Comparison of ENCODE assay signal across 8 mouse cellular contexts in genomic region chr5:138820717-138821332, GRCm38 (mm10). TPM values are rescaled to one million over a fixed set of nuclear protein-coding genes. Genes with fewer than 3 reads are reported as not detected.
DNase-seq lines count a peak whose midpoint lies in the region; ATAC-seq and TF ChIP-seq lines count a peak whose summit lies in the region.

No protein-coding gene starts in this region.

- no peaks in the 10 kb centered on the region for H3K9me3 ChIP-seq in heart, embryonic 11.5 days (replicated peaks; ENCODE audit: control insufficient read depth, low read length)
- no peaks in the 10 kb centered on the region for H3K9me3 ChIP-seq in hindbrain, embryonic 15.5 days
- H3K9me3 ChIP-seq in midbrain, embryonic 14.5 days (ENCODE audit: control insufficient read depth, low read length): no peaks in the 10 kb centered on the region

- 4% methylated on average over 39 of the region's 39 CpGs for WGBS in heart, embryonic 11.5 days (ENCODE audit: insufficient replicate concordance)
- 5% methylated on average over 39 of the region's 39 CpGs for WGBS in hindbrain, embryonic 15.5 days
- WGBS in midbrain, embryonic 14.5 days: 4% methylated on average over 39 of the region's 39 CpGs
- WGBS in cerebellum, adult 2 months: 2% methylated on average over 39 of the region's 39 CpGs

- peaks cover 69% of the 10 kb centered on the region for H3K27me3 ChIP-seq in heart, embryonic 11.5 days (ENCODE audit: control insufficient read depth, insufficient read depth, low read length)
- peaks cover 53% of the 10 kb centered on the region for H3K27me3 ChIP-seq in hindbrain, embryonic 15.5 days
- peaks cover 36% of the 10 kb centered on the region for H3K27me3 ChIP-seq in midbrain, embryonic 14.5 days (ENCODE audit: control insufficient read depth, insufficient read depth, low read length)
- H3K27me3 ChIP-seq in cerebellum, adult 2 months (ENCODE audit: control insufficient read depth, insufficient read depth, low read length): peaks cover 4% of the 10 kb centered on the region; the same call in 1 of the 2 replicates

- TF ChIP-seq POLR2A in cerebellum, adult 2 months (IDR thresholded peaks at IDR 0.05; ENCODE audit: borderline replicate concordance, insufficient read depth, low read length): no peak

- peak overlapping the region; percentile 36; the same call in 1 of the 2 replicates for H3K9ac ChIP-seq in heart, embryonic 11.5 days (ENCODE audit: low read depth, low read length)
- H3K9ac ChIP-seq in hindbrain, embryonic 15.5 days: no peak overlapping the region
- no peak overlapping the region for H3K9ac ChIP-seq in midbrain, embryonic 14.5 days (replicated peaks; ENCODE audit: low read length)

- H3K4me2 ChIP-seq in heart, embryonic 11.5 days: peak overlapping the region; percentile 74
- H3K4me2 ChIP-seq in hindbrain, embryonic 15.5 days: peak overlapping the region; percentile 52
- H3K4me2 ChIP-seq in midbrain, embryonic 14.5 days (ENCODE audit: low read length): peak overlapping the region; percentile 40

- no peak overlapping the region for H3K27ac ChIP-seq in heart, embryonic 11.5 days (ENCODE audit: low read depth, low read length)
- H3K27ac ChIP-seq in hindbrain, embryonic 15.5 days (replicated peaks): no peak overlapping the region
- H3K27ac ChIP-seq in midbrain, embryonic 14.5 days (replicated peaks; ENCODE audit: low read depth, low read length): no peak overlapping the region
- H3K27ac ChIP-seq in cerebellum, adult 2 months (ENCODE audit: insufficient read depth, low read length): no peak overlapping the region
- H3K27ac ChIP-seq in layer of hippocampus, adult 2 months: no peak overlapping the region

- no peak for TF ChIP-seq CTCF in cerebellum, adult 2 months (IDR thresholded peaks at IDR 0.05; ENCODE audit: borderline replicate concordance, insufficient read depth, low read depth, low read length)
- no peak for TF ChIP-seq CTCF in layer of hippocampus, adult 2 months (conservative IDR thresholded peaks at IDR 0.05)

- ATAC-seq in heart, embryonic 11.5 days (replicated peaks; ENCODE audit: insufficient number of reproducible peaks, low FRiP score, low TSS enrichment): no peak
- no peak for ATAC-seq in hindbrain, embryonic 15.5 days (ENCODE audit: low FRiP score, low read depth)
- ATAC-seq in midbrain, embryonic 14.5 days (ENCODE audit: low FRiP score, low TSS enrichment): no peak

- DNase-seq in heart, adult 18-20 months: no peak
- peak; percentile 18 for DNase-seq in embryo, embryonic 10.5 days (ENCODE audit: low spot score)
- DNase-seq in midbrain, embryonic 14.5 days: peak; percentile 40
- no peak for DNase-seq in right cerebral cortex, postnatal 14 days
- no peak for DNase-seq in cerebellum, adult 2 months
- DNase-seq in layer of hippocampus, adult 2 months (ENCODE audit: low spot score in 2 of 2): no peak

- no peaks in the 10 kb centered on the region for H3K36me3 ChIP-seq in heart, embryonic 11.5 days (ENCODE audit: control insufficient read depth, insufficient read depth, low read length)
- no peaks in the 10 kb centered on the region for H3K36me3 ChIP-seq in hindbrain, embryonic 15.5 days
- no peaks in the 10 kb centered on the region for H3K36me3 ChIP-seq in midbrain, embryonic 14.5 days (ENCODE audit: control insufficient read depth, insufficient read depth, low read length)

- H3K4me3 ChIP-seq in heart, embryonic 11.5 days (ENCODE audit: low read depth, low read length): peak overlapping the region; percentile 39
- H3K4me3 ChIP-seq in hindbrain, embryonic 15.5 days: peak overlapping the region; percentile 25
- 0 out of 2 replicates have a peak overlapping the region, but pooled peaks have one; percentile 11 for H3K4me3 ChIP-seq in midbrain, embryonic 14.5 days (replicated peaks; ENCODE audit: low read depth, low read length)
- H3K4me3 ChIP-seq in cerebellum, adult 2 months (replicated peaks; ENCODE audit: insufficient read depth, low read depth, low read length): no peak overlapping the region
- H3K4me3 ChIP-seq in layer of hippocampus, adult 2 months: no peak overlapping the region

- H3K4me1 ChIP-seq in heart, embryonic 11.5 days (ENCODE audit: control insufficient read depth, insufficient read depth, low read length): no peaks in the 10 kb centered on the region
- H3K4me1 ChIP-seq in hindbrain, embryonic 15.5 days (replicated peaks): peaks cover 12% of the 10 kb centered on the region
- no peaks in the 10 kb centered on the region for H3K4me1 ChIP-seq in midbrain, embryonic 14.5 days (ENCODE audit: control insufficient read depth, insufficient read depth, low read length)
- peaks cover 5% of the 10 kb centered on the region; the same call in 1 of the 2 replicates for H3K4me1 ChIP-seq in cerebellum, adult 2 months (ENCODE audit: control insufficient read depth, insufficient read depth, low read length)

RNA-seq across cellular contexts. Expression of gene Gm5294, which starts 0.9 kb away (rescaled TPM):
- polyA plus RNA-seq in heart, embryonic 11.5 days (2014; fragmentation: Nextera tagmentation; extraction: Ambion mirVana): not detected in 2 replicates
- not detected for total RNA-seq in heart, adult 18-20 months (2021)
- 0.62 and 0.74 TPM in 2 replicates for polyA plus RNA-seq in hindbrain, embryonic 15.5 days (2015; fragmentation: Nextera tagmentation; extraction: Ambion mirVana)
- polyA plus RNA-seq in midbrain, embryonic 14.5 days (2014; fragmentation: Nextera tagmentation; extraction: Ambion mirVana): not detected in 2 replicates
- not detected in 2 replicates for polyA plus RNA-seq in cerebellum, adult 2 months (2012; rRNA removed)
- not detected for total RNA-seq in layer of hippocampus, adult 2 months (2021)

Comparison
In these comparisons a context has a peak if more than half of its experiments do, and no peak if none do; other contexts are left out.
1. H3K4me3 ChIP-seq: peak in heart, embryonic 11.5 days (single experiment), hindbrain, embryonic 15.5 days (single experiment) and midbrain, embryonic 14.5 days (single experiment); none in cerebellum, adult 2 months (single experiment) and layer of hippocampus, adult 2 months (single experiment).
2. DNase-seq: peak in embryo, embryonic 10.5 days (single experiment) and midbrain, embryonic 14.5 days (single experiment); none in heart, adult 18-20 months (0 of 2), right cerebral cortex, postnatal 14 days (single experiment), cerebellum, adult 2 months (0 of 2) and layer of hippocampus, adult 2 months (0 of 2).
3. Peak in every context shown above with its lines, with median percentiles within 50 percentile points of each other: H3K4me2 ChIP-seq.